11 mouse cellular contexts compared by ENCODE assay signal in the genomic region with DNA sequence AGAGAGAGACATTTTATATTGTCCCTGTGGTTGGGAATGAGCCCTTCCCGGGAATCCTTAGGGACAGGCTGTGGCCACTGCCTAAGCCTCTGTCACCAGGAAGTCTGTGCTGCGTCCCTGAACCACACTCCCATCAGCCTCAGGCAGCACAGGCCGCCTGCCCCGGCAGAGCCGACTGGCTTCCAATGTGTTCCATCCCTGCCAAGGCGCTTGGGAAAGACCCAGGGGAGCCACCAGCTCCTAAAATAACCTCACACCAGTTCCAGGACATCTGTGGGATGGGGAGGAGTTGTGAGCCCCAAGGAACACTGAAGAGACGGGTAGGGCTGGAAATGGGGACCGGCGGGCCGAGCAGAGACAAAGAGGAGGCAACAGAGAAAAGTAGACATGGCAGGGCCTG. TPM values are rescaled to one million over a fixed set of nuclear protein-coding genes. Genes with fewer than 3 reads are reported as not detected.
DNase-seq lines count a peak whose midpoint lies in the region; ATAC-seq lines count a peak whose summit lies in the region.
"Had no signal": no experiment of that assay in that cellular context is flagged by ENCODE, and none has a peak within 500 bp of the region (broad histone marks: within the 10 kb centered on the region; RNA-seq: fewer than 3 reads in every experiment).

No protein-coding gene starts in this region.

- WGBS in kidney, embryonic 16.5 days: 66% methylated on average over 10 of the region's 10 CpGs
- 66% methylated on average over 10 of the region's 10 CpGs for WGBS in intestine, embryonic 15.5 days

- H3K4me2 ChIP-seq in kidney, embryonic 16.5 days (replicated peaks; ENCODE audit: low read depth, low read length): no peak overlapping the region
- H3K4me2 ChIP-seq in intestine, embryonic 15.5 days (replicated peaks): no peak overlapping the region
- H3K4me2 ChIP-seq: liver, embryonic 13.5 days had no signal

- peaks cover 16% of the 10 kb centered on the region for H3K4me1 ChIP-seq in kidney, embryonic 16.5 days (ENCODE audit: insufficient read depth, low read length)
- peaks cover 9% of the 10 kb centered on the region for H3K4me1 ChIP-seq in intestine, embryonic 15.5 days (replicated peaks)

- no peaks in the 10 kb centered on the region for H3K9me3 ChIP-seq in kidney, embryonic 16.5 days (ENCODE audit: low read length)
- H3K9me3 ChIP-seq in intestine, embryonic 15.5 days: no peaks in the 10 kb centered on the region
- H3K9me3 ChIP-seq: liver, embryonic 13.5 days had no signal

- H3K9ac ChIP-seq in kidney, embryonic 16.5 days (replicated peaks; ENCODE audit: low read length): no peak overlapping the region
- H3K9ac ChIP-seq in intestine, embryonic 15.5 days: no peak overlapping the region
- H3K9ac ChIP-seq: liver, embryonic 13.5 days had no signal

- H3K4me3 ChIP-seq in kidney, embryonic 16.5 days (ENCODE audit: low read length): no peak overlapping the region
- no peak overlapping the region for H3K4me3 ChIP-seq in intestine, embryonic 15.5 days (replicated peaks)
- H3K4me3 ChIP-seq: liver, embryonic 13.5 days had no signal

- H3K27ac ChIP-seq in kidney, embryonic 16.5 days (ENCODE audit: low read length): no peak overlapping the region
- H3K27ac ChIP-seq in intestine, embryonic 15.5 days: no peak overlapping the region; the same call in 1 of the 2 replicates
- H3K27ac ChIP-seq: liver, embryonic 13.5 days had no signal

- no peaks in the 10 kb centered on the region for H3K36me3 ChIP-seq in kidney, embryonic 16.5 days (ENCODE audit: insufficient read depth, low read length)
- H3K36me3 ChIP-seq in intestine, embryonic 15.5 days: no peaks in the 10 kb centered on the region
- H3K36me3 ChIP-seq: liver, embryonic 13.5 days had no signal

- no peak for ATAC-seq in kidney, embryonic 16.5 days (ENCODE audit: low FRiP score, low TSS enrichment)
- no peak for ATAC-seq in intestine, embryonic 15.5 days
- no peak for ATAC-seq in granulocyte monocyte progenitor cell, adult 5-6 weeks (replicated peaks; ENCODE audit: poor library complexity, severe bottlenecking)
- ATAC-seq: Patski had no signal

- H3K27me3 ChIP-seq in kidney, embryonic 16.5 days (ENCODE audit: insufficient read depth, low read length): no peaks in the 10 kb centered on the region
- no peaks in the 10 kb centered on the region for H3K27me3 ChIP-seq in intestine, embryonic 15.5 days (replicated peaks)
- H3K27me3 ChIP-seq: liver, embryonic 13.5 days; Patski had no signal

- DNase-seq in kidney, adult 11 months: peak; percentile 58
- peak; percentile 98 for DNase-seq in adipocyte (ENCODE audit: low spot score)
- peak; percentile 86 to 89 for DNase-seq in gastrocnemius, adult 8-10 months (ENCODE audit: low spot score in 2 of 2)
- peak; percentile 73 for DNase-seq in kidney, postnatal 10 days
- no peak for DNase-seq in retina, postnatal 1 day
- DNase-seq: liver, embryonic 13.5 days had no signal

RNA-seq across cellular contexts. Expression of a gene that starts 6.8 kb away (rescaled TPM):
- 0.27 TPM in 1 of 2 replicates, not detected in the other for polyA plus RNA-seq in kidney, embryonic 16.5 days (2015; fragmentation: Nextera tagmentation; extraction: Ambion mirVana)
- not detected for total RNA-seq in gastrocnemius, adult 8-10 months (2022)
- 0.49 and 0.58 TPM in 2 replicates for polyA plus RNA-seq in intestine, embryonic 15.5 days (2015; fragmentation: Nextera tagmentation; extraction: Ambion mirVana)
- not detected in 2 replicates for total RNA-seq in granulocyte monocyte progenitor cell, adult 5-6 weeks (2014; fragmentation: Nextera tagmentation)
- total RNA-seq in granulocyte monocyte progenitor cell, adult 5-6 weeks (2017): not detected in 2 replicates
- polyA plus RNA-seq: small intestine, adult 2 months had no signal

RNA-seq across cellular contexts. Expression of a gene that starts 35.4 kb away (rescaled TPM):
- polyA plus RNA-seq in kidney, embryonic 16.5 days (2015; fragmentation: Nextera tagmentation; extraction: Ambion mirVana): 36.3 and 38.9 TPM in 2 replicates
- 1 to 10 TPM; 2.0 to 2.9 (median 2.4) TPM for total RNA-seq in gastrocnemius, adult 8-10 months (2022)
- polyA plus RNA-seq in intestine, embryonic 15.5 days (2015; fragmentation: Nextera tagmentation; extraction: Ambion mirVana): 14.8 and 16.0 TPM in 2 replicates
- 8.2 and 9.9 TPM in 2 replicates for total RNA-seq in granulocyte monocyte progenitor cell, adult 5-6 weeks (2014; fragmentation: Nextera tagmentation)
- total RNA-seq in granulocyte monocyte progenitor cell, adult 5-6 weeks (2017): 1.9 and 14.6 TPM in 2 replicates
